Mouse (Mus musculus): Measurements from ENCODE around the gene Arhgef2. TPM values are rescaled to one million over a fixed set of nuclear protein-coding genes. Genes with fewer than 3 reads are reported as not detected.

Gene Arhgef2
- polyA plus RNA-seq, 2 experiments from 2014 or later = 45.7 to 54.0 TPM

DNA sequence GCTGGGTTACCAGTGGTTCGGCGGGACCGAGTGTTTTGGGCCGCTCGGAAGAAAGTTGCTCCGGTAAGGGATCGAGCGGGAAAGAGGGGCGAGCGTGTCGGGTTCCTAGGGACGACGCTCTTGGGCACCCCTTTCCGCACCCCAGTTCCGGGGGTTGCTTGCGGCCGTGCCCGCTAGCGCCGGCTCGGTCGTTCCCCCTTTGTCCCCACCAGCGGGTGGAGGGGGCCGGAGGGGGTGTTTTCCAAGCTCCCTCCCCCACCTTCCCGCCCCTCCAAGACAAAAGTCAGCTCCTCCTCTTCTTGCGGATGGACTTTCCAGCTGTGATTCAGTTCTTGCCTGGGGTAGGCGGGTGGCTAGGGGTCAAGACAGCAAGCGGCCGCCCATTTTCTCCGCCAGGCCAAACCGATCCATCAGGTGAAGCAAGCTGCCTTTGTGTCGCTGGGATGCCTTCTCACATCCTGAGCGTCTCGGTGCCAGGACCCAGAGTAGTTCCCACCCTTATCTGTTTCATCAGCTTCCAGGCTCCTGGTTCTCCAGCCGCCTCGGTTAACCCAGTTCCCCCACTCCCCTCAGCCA lies 15.9 kb downstream of the Arhgef2 start:
- peak; percentile 9 for ATAC-seq

DNA sequence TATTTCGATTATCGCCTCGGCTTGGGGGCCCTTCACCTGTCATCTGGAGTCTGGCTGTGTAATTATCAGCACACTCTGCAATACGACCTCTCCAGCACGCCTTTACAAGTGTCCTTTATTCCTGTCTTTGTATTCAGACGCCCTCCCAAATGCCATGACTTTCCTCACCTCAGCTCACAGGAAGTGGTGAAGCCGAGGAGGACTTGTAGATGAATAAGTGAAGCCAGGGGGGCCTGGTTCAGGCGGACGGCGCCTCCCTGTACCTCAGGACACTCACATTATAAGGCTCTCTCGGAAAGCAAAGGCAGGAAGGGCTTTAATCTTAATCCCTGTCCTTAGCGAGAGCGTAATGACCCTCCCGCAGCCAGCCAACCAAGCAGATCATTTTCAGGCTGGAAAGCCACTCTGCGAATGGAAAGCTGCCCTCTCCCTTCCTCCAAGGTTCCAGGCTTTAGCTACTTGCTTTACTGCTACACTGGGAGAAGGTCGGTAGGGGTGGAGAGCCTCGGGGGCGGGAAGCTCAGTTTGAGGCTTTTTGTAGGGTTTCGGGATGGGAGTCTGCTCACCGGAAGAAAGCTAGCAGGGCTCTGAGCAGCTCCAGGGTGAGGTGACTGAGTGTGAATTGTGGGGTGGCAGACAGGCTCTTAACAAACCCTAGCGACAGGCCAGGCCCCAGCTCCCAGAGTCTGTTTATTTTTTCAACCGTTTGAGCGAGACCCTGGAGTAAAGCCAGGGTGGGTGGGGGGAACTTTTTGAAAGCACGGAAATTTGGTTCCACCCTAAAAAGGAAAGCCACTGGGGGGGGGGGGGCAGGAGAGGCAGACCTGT lies 16.6 kb downstream of the Arhgef2 start:
- ATAC-seq = peak; percentile 36

DNA sequence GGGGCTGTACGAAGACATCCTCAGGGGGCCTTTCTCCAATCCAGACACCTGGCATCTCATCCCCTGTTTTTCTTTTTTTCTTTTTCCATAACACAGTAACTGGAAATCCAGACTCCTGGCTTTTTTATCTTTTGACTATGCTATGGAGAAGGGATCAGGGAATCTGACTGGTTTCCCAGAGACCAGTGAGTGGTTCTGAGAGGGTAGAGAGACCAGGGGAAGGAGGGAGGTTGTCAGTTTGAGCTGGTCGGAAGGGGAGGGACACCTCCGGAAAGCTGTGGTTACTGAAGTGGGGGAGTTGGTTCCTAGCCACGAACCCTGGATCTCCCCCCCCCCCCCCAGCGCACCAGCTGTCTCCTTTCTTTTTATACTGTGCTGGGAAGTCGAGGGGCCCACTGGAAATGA lies 17.2 kb downstream of the Arhgef2 start:
- ATAC-seq = no peak

- no peak for ATAC-seq
These were observed 17.8 kb downstream of the Arhgef2 start for GRCm38 (mm10) chr3:88623346-88624135.

DNA sequence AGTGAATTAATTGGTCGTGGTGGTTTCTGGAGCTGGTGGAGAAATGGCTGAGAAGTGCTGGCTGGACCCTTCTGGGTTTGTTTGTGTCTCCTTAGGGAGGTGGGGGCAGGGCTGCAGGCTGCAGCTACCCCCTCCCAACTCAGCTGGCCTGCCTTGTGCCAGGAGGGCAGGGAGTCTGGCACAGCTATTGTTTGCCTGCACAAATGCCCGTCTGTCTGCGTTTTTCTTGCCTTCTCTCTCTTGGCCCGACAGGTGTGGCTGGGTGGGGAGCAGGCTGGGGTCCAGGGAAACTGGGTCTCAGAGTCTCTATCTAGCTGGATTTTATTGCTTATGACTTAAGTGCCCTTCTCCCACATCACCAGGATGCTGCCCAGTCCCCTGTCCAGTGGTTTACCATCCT lies 18.6 kb downstream of the Arhgef2 start:
- no peak for ATAC-seq

GRCm38 (mm10) chr3:88624951-88625350 lies 19.2 kb downstream of the Arhgef2 start:
- ATAC-seq = no peak

DNA sequence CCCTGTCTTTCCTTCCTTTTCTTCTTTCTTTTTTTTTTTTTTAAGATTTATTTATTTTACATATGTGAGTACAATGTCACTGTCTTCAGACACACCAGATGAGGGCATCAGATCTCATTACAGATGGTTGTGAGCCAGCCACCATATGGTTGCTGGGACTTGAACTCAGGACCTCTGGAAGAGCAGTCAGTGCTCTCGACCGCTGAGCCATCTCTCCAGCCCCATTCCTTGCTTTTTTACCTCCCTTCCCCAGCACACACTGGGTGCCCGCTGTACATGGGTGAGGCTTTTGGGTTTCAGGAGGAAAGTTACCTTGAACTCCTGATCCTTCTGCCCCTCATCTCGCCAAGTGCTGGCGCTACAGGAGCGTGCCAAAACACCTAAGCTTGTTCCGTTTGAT lies 19.8 kb downstream of the Arhgef2 start:
- no peak for ATAC-seq

- ATAC-seq = no peak
These were observed 20.6 kb downstream of the Arhgef2 start for GRCm38 (mm10) chr3:88626316-88626715.

DNA sequence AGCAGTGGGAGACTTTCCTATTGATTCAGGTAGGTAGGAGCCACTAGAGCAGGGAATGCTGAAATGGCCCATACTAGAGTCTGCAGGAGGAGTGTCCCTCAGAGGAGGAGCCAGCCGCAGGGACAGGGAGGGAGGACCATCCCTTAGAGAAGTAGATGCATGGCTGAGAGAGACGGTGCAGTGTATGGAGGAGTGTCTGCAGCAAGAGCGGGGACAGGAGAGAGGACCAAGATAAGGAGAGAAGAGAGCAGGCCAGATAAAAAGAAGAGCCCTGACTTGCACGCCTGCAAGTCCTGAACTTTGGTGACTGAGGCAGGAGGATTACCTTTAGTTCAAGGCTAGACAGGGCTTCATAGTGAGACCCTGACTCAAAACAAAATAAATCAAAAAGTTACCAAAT lies 21.3 kb downstream of the Arhgef2 start:
- ATAC-seq = no peak

DNA sequence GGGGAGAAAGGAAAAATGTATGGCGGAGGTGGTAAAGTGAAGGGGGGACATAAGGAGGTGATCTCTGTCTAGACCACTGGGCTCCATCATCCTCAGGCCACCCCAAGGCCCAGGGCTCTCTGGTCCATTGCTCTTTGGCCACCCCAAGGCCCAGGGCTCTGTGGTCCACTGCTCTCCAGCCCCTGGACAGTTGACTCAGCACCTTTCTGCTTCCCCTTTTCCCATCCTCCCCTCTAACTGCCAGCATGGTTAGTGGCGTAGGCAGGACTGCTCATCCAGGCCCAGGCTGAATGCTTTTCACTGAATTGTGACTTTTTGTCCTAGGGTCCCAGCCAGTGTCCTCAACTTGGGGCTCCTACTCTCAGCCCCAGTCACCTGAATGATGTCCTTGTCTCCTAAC lies 21.8 kb downstream of the Arhgef2 start:
- no peak for ATAC-seq

DNA sequence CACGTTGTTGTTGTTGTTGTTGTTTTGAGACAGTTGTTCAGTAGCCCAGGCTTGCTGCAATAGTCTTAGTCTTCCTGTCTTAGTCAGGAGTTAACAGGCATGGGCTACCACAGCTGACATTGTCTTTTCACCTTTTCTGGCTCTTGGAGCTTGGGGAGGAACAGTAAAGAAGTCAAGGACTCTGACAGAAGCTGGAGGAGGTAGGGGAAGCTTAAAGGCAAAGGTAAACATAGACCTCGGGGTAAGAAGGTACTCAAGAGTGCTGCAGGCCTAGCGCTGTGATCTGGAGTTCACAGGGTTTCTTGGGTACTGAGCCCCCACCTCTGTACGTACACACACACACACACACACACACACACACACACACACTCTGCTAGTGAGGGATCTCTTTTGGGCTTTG lies 23.0 kb downstream of the Arhgef2 start:
- ATAC-seq = no peak

DNA sequence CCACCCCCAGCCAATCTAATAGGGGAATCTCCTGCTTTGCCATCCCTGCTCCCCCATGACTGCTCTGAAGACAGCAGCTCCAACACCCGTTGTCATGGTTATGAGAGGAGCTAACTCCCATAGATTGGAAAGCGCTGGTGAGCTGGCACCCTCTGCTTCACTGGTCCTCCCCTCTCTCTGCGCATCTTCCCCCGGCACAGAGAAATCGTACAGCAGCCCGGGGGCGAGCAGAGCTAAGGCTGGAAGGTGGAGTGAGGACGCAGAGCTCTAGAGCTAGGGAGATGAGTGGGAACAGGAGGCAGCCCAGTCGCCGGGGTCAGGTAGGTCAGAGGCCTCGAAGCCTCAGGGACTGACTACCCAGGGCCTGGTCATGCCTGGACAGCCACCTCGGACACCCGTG lies 23.5 kb downstream of the Arhgef2 start:
- ATAC-seq = no peak

DNA sequence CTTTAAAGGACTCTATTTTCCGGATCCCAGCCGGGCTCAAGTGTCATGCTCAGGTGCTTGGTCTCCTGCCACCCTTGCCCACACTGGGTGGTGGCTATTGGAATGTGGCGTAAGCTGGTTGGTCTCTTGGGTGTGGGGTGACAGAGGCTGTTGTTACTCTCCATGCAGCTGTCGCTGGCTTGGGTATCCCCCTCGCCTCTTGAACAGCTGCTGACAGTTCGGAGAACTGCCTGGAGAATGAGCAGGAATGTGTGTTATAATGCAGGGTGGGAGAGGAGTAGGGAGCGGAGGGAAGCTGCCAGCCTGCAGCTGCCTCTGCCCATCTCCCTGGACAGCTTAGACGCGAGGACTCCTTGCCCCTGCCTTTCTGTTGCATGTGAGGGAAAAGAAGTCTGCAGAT lies 24.3 kb downstream of the Arhgef2 start:
- no peak for ATAC-seq

- no peak for ATAC-seq
These were observed 25.1 kb downstream of the Arhgef2 start for GRCm38 (mm10) chr3:88630849-88631341.

GRCm38 (mm10) chr3:88631921-88632587 lies 26.3 kb downstream of the Arhgef2 start:
- ATAC-seq = no peak

DNA sequence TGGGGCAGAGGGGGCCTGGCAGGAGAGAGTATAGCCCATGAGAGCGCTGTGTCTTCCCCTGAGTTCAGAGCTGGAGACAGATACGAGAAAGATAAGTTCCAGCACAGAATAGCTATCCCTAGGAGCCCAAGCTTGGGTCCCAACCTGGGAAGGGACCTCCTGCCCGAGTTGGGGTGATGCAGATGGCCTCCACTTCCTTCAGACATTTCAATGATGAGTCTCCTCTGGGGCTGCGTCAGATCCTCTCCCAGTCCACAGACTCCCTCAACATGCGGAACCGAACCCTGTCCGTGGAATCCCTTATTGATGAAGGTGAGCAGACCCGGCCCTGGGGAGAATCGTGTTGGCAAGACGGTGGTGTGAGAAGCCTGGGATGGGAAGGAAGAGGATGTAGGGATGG lies 27.3 kb downstream of the Arhgef2 start:
- ATAC-seq = no peak

DNA sequence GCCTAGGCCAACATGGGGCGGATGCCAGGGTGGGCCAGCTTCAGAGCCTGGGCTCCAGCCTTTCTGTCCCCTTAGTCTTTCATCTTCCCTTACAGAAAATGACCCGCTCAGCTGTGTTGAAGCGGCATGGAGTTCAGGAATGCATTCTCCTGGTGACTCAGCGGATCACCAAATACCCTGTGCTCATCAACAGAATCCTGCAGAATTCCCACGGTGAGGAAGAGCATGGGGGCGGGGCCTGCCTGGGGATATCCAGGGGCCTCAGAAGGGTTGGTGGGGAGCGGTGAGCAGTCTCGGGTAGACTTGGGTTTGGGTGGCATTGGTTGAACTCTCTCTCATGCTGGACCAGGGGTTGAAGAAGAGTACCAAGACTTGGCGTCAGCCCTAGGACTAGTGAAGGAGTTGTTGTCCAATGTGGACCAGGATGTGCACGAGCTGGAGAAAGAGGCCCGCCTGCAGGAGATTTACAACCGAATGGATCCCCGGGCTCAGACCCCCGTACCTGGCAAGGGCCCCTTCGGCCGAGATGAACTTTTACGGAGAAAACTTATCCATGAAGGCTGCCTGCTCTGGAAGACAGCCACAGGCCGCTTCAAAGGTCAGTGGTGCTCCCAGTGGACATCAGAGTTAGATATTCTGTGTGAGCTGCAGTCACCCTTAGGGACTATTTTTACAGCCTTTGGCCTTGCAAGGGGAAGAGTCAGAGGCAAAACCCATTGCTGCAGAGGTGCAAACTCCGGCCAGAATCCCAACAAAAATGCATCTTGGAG lies 29.9 kb downstream of the Arhgef2 start:
- no peak for ATAC-seq

DNA sequence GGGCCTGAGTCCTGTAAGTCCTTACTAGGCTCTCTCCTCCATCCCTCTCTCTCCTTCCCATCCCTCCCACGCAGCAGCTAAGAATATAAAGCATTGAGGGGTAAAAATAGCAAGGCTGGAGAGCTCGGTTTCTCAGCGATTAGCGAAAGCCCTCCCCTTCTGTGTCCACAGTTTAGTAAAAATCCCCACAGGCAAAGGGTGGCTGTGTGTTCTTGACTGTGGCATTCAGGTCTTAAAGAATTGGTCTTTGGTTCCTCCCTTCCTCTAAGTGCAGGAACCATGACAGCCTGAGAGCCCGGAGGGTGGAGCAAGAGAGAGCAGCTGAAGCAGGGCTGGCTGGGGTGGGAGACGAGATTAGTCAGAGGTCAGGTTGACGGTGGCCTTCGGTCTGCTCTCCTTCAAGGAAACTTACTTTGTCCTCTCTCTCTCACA lies 30.8 kb downstream of the Arhgef2 start:
- no peak for ATAC-seq

DNA sequence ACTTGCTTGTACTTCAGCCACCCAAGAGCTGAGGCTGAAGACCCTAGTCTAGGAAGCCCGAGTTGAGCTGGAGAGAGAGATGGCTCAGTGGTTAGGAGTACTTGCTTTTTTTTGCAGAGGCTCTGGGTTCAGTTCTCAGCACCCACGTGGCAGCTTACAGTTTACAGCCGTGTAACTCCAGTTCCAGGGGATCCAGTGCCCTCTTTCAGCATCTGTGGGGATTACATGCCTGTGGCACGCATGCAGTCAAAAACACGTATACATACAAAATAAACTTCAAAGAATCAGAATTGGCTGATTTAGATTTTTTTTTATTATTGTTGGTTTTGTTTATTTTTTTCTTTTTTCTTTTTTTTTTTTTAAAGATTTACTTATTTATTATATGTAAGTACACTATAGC lies 31.4 kb downstream of the Arhgef2 start:
- ATAC-seq = no peak

DNA sequence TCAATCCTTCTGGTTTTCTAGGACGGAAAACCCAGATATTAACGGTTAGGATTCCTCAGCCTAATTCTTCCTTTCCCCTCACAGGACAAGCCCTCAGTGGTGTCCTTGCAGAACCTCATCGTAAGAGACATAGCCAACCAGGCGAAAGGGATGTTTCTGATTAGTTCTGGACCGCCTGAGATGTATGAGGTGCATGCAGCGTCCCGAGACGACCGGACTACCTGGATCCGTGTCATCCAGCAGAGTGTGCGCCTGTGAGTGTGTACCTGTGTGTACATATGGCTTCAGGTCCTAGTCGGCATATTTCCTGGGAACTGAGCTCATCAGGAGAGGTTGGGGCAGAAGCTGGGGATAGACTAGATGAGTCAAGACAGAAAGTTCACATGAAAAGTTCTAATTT lies 33.5 kb downstream of the Arhgef2 start:
- no peak for ATAC-seq

GRCm38 (mm10) chr3:88640676-88641075 lies 34.9 kb downstream of the Arhgef2 start:
- ATAC-seq = peak; percentile 49

DNA sequence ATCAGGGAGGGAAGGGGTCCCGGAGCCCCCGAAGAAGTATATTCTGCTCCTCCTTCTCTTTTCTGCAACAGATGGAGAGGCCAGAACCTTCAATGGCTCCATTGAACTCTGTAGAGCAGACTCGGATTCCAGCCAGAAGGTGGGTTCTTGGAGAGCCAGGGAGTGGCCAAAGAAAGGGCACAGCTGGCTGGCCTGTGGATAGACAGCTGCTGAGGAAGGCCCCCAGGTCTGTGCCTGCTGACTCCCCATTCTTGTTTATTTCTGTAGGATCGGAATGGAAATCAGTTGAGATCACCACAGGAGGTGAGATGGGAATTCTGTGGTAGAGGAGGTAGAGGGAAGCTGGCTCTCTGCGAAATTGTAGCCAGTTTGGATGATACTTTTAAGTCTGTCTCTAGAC lies 37.3 kb downstream of the Arhgef2 start:
- ATAC-seq = no peak
